Mouse (Mus musculus): ENCODE results near the gene Hmgcr. TPM values are rescaled to one million over a fixed set of nuclear protein-coding genes. Genes with fewer than 3 reads are reported as not detected.

Gene Hmgcr
- total and polyA plus RNA-seq, 2 experiments from 2014 or later: 13.8 to 19.8 TPM

DNA sequence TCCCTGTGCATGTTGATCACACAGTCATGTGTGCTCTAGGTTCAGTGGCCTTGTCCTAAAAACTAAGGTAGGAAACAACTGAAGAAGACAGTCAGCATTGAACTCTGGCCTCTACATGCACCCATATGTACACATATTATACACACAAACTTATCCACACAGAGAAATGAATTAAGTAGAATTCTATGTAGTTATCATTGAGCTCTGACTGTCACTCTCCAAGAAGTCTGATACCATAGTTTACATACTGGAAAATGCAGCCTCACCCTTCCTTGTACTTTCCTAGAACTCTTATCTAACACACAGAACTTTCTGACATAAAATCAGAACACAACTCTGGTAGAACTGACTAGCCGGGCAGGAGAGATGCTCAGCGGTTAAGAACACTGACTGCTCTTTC lies 66.5 kb downstream of the Hmgcr start:
- H3K36me3 ChIP-seq (replicated peaks; ENCODE audit: control insufficient read depth, insufficient read depth, low read length): peaks cover 28% of the 10 kb centered on the region
- ATAC-seq (ENCODE audit: insufficient read depth, low read depth) (no peak), DNase-seq (ENCODE audit: low spot score) (no peak)
- no peak overlapping the region for H3K4me3 ChIP-seq (ENCODE audit: low read depth, low read length)
- H3K9me3 ChIP-seq (replicated peaks; ENCODE audit: control insufficient read depth, low read length): no peaks in the 10 kb centered on the region
- 89% methylated on average over 2 of the region's 2 CpGs for WGBS
- no peaks in the 10 kb centered on the region for H3K27me3 ChIP-seq (ENCODE audit: control insufficient read depth, insufficient read depth, low read length)
- H3K4me2 ChIP-seq (ENCODE audit: low read depth, low read length): no peak overlapping the region
- H3K9ac ChIP-seq (replicated peaks; ENCODE audit: low read depth, low read length): no peak overlapping the region
- TF ChIP-seq EP300 (IDR thresholded peaks at IDR 0.05; ENCODE audit: low read depth): no peak
- no peak for TF ChIP-seq CTCF (IDR thresholded peaks at IDR 0.05; ENCODE audit: low read depth)
- H3K27ac ChIP-seq (ENCODE audit: low read depth): no peak overlapping the region
- H3K4me1 ChIP-seq (ENCODE audit: control insufficient read depth, insufficient read depth): no peaks in the 10 kb centered on the region

DNA sequence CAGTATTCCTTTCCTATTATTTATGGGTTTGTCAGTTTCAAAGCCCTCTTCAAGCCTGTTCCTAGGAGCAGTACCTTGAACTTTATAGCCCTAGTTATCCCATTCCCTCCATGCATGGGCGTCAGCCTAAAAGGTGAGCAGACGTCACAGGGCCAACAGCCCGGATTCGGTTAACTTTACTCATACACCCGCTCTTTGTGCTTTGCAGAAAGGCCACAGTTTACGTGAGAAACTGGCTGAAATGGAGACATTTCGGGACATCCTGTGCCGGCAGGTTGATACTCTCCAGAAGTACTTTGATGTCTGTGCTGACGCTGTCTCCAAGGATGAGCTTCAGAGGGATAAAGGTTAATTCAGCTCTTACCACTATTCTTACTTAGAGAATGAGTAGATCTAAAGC lies 71.6 kb downstream of the Hmgcr start:
- Histone ChIP-seq H3K9me3 (replicated peaks; ENCODE audit: control insufficient read depth, low read length) (no peaks in the 10 kb centered on the region), H3K27me3 (ENCODE audit: control insufficient read depth, insufficient read depth, low read length) (no peaks in the 10 kb centered on the region), H3K4me3 (ENCODE audit: low read depth, low read length) (no peak overlapping the region), H3K4me1 (ENCODE audit: control insufficient read depth, insufficient read depth) (no peaks in the 10 kb centered on the region), H3K9ac (replicated peaks; ENCODE audit: low read depth, low read length) (no peak overlapping the region), H3K36me3 (replicated peaks; ENCODE audit: control insufficient read depth, insufficient read depth, low read length) (peaks cover 22% of the 10 kb centered on the region), H3K4me2 (ENCODE audit: low read depth, low read length) (no peak overlapping the region), H3K27ac (ENCODE audit: low read depth) (no peak overlapping the region)
- WGBS: 93% methylated on average over 9 of the region's 9 CpGs
- ATAC-seq (ENCODE audit: insufficient read depth, low read depth) (no peak), DNase-seq (ENCODE audit: low spot score) (no peak)
- TF ChIP-seq CTCF (IDR thresholded peaks at IDR 0.05; ENCODE audit: low read depth): no peak
- TF ChIP-seq EP300 (IDR thresholded peaks at IDR 0.05; ENCODE audit: low read depth): no peak

Other genes starting within 250 kb of the Hmgcr start
- 0.88 and 5.4 TPM in 2 replicates for gene Ankdd1b, start 199.7 kb downstream of the Hmgcr start, total RNA-seq (2014; rRNA removed; ENCODE audit: low replicate concordance)
- 0.81 and 1.2 TPM in 2 replicates for gene Ankdd1b, start 199.7 kb downstream of the Hmgcr start, polyA plus RNA-seq (2015; fragmentation: Nextera tagmentation; extraction: Ambion mirVana)
- not detected in 2 replicates for gene Gm17622, start 180.2 kb downstream of the Hmgcr start, total RNA-seq (2014; rRNA removed; ENCODE audit: low replicate concordance)
- gene Gm17622, start 180.2 kb downstream of the Hmgcr start, polyA plus RNA-seq (2015; fragmentation: Nextera tagmentation; extraction: Ambion mirVana): not detected in 2 replicates
- 3.6 and 6.5 TPM in 2 replicates for gene Polk, start 128.4 kb downstream of the Hmgcr start, total RNA-seq (2014; rRNA removed; ENCODE audit: low replicate concordance)
- gene Polk, start 128.4 kb downstream of the Hmgcr start, polyA plus RNA-seq (2015; fragmentation: Nextera tagmentation; extraction: Ambion mirVana): 2.8 and 3.3 TPM in 2 replicates
- 25.2 and 37.5 TPM in 2 replicates for gene Col4a3bp, start 128.3 kb downstream of the Hmgcr start, total RNA-seq (2014; rRNA removed; ENCODE audit: low replicate concordance)
- 6.5 and 6.8 TPM in 2 replicates for gene Col4a3bp, start 128.3 kb downstream of the Hmgcr start, polyA plus RNA-seq (2015; fragmentation: Nextera tagmentation; extraction: Ambion mirVana)
- gene Ankrd31, start 77.3 kb upstream of the Hmgcr start, total RNA-seq (2014; rRNA removed; ENCODE audit: low replicate concordance): not detected in 2 replicates
- gene Ankrd31, start 77.3 kb upstream of the Hmgcr start, polyA plus RNA-seq (2015; fragmentation: Nextera tagmentation; extraction: Ambion mirVana): not detected in 2 replicates